Mouse (Mus musculus): ENCODE data around the gene Tom1l2.

Gene Tom1l2

DNA sequence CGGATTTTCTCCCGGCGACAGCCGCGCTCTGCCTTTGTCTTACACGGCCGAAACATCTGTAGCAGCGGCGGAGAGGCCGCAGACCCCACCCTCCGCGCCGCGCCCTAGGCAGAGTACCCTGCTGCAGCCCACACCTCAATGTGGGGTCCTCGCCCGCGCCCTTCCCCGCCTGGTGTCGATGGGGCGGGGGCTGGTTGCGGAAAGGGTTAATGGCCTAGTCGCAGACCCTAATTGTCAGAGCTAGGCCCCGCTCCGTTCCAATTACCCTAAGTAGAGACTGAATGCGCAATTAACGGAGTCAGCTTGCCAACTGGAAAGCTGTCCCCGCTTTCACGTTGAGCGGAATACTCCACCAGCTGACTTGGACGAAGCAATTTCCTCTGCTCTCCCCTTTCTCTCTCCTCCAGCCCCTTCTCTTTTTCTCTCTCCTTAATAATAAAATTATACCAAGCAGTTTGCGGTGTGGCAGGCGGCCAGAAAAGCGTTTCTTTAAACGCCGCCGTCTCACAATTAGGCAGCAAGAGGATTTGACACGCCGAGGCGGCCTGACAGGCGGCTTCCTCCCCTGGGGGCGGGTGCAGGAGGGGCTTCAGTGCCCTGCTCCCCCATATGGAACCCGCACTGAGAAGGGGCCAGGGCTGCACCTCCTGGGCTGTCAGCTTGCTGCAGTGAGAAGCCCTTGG lies 175.6 kb downstream of the Tom1l2 start:
- peak; percentile 66 for DNase-seq (ENCODE audit: low spot score)
